Mouse (Mus musculus) liver, postnatal 0 days (tissue): Measurements from ENCODE around the gene Odf2.
"Not testable (repeated sequence)": the region's sequence is repeated elsewhere in the genome, so short reads cannot be mapped to it uniquely, and the experiment has no call there.

Source experiments
- CTCF ChIP-seq: sonication (generic); IDR thresholded peaks from 2 replicates; pipeline ENCODE4 v1.5.1; 2016; ENCODE audit warnings: antibody characterized with exemption, low read depth
- EP300 ChIP-seq: IDR thresholded peaks from 2 replicates; pipeline ENCODE4 v1.6.1; 2016; ENCODE audit warnings: antibody characterized with exemption, low read depth, mild to moderate bottlenecking

DNA sequence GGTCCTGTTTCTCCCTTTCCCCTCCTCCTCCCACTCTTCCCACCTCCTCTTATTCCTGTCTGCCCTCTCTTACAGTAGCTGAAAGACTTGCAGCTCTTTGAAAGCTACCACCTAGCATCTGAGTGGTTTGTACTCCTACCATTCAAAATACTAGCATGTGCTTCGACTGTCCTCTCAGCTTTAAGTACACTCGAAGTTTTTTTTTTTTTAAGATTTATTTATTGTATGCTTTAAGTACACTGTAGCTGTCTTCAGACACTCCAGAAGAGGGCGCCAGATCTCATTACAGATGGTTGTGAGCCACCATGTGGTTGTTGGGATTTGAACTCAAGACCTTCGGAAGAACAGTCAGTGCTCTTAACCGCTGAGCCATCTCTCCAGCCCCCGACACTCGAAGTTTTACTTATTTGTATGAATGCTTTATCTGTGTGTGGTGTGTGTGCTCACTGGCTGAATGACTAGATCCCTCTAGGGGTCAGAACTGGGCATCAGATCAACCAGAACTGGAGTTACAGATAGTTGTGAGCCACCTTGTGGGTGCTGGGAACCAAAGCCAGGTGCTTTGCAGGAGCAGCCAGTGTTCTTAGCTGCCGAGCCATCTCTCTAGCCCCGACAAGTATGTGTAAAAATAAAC lies 2.2 kb upstream of the Odf2 start:
- peak; percentile 19 for TF ChIP-seq CTCF
- not testable (repeated sequence) for TF ChIP-seq EP300
